Mouse (Mus musculus) olfactory bulb, adult 2 months (tissue): Measurements from ENCODE around the gene Tor3a.

ENCODE experiments used
- CTCF ChIP-seq: fragments of 200-500 bp; IDR thresholded peaks from 2 replicates; pipeline ENCODE4 v1.5.1; 2012; ENCODE audit warnings: low read depth, mild to moderate bottlenecking, low read length, moderate library complexity; ENCODE audit not compliant: insufficient read depth
- POLR2A ChIP-seq: fragments of 200-500 bp; IDR thresholded peaks from 2 replicates; pipeline ENCODE4 v1.6.1; 2012; ENCODE audit warnings: mild to moderate bottlenecking, low read depth, low read length, moderate library complexity; ENCODE audit not compliant: insufficient read depth

- TF ChIP-seq CTCF (no peak), POLR2A (no peak)
Observed at GRCm38 (mm10) chr1:156667141-156667926, 6.8 kb downstream of the Tor3a start.
